Mouse (Mus musculus) spleen, postnatal 4 days (tissue): ENCODE results near the gene Cenps.
A peak's percentile ranks its signal among the peaks of the same experiment; 100 is the strongest.
"Not testable (repeated sequence)": the region's sequence is repeated elsewhere in the genome, so short reads cannot be mapped to it uniquely, and the experiment has no call there.

Source experiments
- DNase-seq, 2 experiments: peaks; one replicate each; pipeline ENCODE4 v3.0.0; 2022; ENCODE audit warnings: low spot score in 2 of 2

Cenps gene

GRCm38 (mm10) chr4:149136982-149137770, at the start of gene Cenps:
TSS of gene Cenps (minus strand) at chr4:149137629.
- peak; percentile 91 to 99 for DNase-seq

DNA sequence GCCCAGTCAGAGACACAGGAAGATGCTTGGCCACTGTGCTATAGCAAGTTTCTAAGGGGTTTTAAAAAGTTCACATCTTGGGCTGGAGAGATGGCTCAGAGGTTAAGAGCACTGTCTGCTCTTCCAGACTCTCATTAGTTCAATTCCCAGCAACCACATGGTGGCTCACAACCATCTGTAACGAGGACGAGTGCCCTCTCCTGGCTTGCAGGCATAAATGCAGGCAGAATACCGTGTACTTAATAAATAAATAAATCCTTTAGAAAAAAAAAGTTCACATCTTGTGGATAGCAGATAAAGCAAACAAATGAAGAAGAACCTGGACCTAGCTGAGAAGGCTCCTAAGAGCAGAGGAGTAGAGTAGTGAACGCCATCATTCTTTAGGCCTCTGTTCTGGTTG, 45.3 kb upstream of the Cenps start:
- no peak for DNase-seq

GRCm38 (mm10) chr4:149182192-149182591, 44.8 kb upstream of the Cenps start:
- DNase-seq, result no peak

GRCm38 (mm10) chr4:149179573-149179972, 42.1 kb upstream of the Cenps start:
- DNase-seq, result no peak

GRCm38 (mm10) chr4:149179160-149179559, 41.7 kb upstream of the Cenps start:
- no peak for DNase-seq

DNA sequence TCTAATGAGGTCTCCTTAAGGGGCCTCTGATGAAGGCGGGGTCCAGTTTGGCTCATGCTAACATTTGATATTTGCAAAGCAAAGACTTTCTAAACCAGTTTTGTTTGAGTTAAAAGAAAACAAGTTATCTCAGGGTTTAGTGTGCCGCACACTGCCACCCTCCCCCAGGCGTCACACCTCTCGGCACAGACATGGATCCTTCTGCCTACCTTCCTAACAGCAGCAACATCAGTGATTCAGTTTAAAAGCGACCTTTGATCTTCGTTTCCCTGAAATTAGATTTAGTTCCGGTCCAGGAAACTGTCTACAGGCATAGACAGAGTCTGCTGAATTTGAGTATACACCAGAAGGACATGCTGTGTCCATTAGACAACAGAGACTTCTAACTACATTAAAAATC, 40.9 kb upstream of the Cenps start:
- DNase-seq, result no peak

DNA sequence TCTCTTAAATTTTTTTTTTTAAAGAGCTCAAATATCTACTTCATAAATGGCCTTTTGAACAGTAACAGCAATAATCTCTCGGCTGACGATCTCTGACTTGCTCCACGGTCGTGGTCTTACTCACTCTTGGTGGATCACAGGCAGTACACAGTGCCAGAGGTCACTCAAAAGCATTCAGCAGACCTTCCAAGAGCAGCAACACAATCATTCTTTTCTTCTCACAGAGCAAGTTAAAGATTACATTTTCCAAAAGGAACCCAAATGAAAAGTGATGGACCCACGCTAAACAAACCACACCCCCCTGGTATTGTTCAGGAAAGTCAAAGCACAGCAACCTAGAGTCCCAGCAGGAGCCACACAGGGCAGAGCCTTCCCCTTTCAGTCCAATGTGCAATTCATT, 39.6 kb upstream of the Cenps start:
- no peak for DNase-seq

GRCm38 (mm10) chr4:149176645-149177044, 39.2 kb upstream of the Cenps start:
- no peak for DNase-seq

- DNase-seq, result no peak
These were observed 36.2 kb upstream of the Cenps start for GRCm38 (mm10) chr4:149173661-149174060.

GRCm38 (mm10) chr4:149172666-149173065, 35.2 kb upstream of the Cenps start:
- DNase-seq, result no peak

- DNase-seq, result no peak
These were observed 34.7 kb upstream of the Cenps start for GRCm38 (mm10) chr4:149172083-149172482.

- DNase-seq, result no peak
These were observed 34.2 kb upstream of the Cenps start for GRCm38 (mm10) chr4:149171581-149171981.

DNA sequence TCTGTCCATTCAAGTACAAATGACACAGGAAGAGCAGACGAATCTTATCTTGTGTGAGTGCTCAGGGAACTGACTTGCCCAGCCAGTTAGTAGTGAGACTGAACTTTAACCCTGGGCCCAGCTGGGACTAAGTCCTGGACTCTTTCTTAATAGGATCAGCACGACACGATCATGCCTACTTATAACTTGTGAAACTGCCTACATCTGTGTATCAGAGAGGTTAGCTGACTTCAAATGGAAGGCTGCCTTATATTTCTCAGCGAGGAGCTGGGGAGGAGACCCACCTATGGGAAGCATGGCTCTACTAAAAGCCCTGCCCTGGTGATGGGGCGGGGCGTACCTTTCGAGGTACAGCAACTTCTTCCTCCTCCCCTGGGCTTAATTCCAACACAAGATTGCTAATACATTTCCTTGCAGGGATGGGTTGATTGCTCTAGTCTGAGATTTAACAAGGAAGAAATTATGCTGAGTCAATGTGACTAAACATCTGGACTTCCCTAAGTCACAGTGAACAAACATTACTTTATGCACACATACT, 33.0 kb upstream of the Cenps start:
- DNase-seq, result no peak

DNA sequence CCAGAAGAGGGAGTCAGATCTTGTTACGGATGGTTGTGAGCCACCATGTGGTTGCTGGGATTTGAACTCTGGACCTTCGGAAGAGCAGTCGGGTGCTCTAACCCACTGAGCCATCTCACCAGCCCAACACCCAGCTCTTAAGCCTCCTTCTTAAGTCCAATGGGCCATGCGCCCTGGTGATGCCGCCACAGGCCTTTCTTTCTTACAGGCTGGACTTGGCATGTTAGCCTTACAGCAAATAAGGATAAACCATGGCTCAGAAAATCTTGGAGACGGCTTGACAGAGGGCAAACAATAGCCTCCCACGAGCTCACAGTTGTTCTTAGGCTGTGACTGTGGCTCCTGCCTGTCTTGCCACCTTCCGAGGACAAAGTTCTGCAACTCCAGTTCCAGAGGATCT, 32.5 kb upstream of the Cenps start:
- not testable (repeated sequence) for DNase-seq

DNA sequence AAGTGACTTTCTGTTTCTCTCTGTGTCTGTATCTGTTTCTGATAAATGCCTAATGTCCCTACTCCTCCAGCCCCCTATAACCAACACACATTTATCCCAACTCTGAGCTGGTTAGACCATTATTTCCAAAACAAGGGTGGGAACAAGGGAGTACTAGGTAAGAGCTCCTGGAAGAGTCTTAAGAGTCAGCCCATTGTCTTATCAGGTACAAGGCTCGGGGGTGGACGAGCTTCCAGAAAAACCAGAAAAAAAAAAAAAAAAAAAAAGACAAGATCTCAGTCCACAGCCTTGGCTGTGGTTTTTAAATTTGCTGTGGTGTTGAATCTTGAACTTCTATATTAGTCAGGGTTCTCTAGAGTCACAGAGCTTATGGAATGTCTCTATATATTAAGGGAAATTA, 30.6 kb upstream of the Cenps start:
- no peak for DNase-seq

- DNase-seq, result peak; percentile 52 to 75
These were observed 29.7 kb upstream of the Cenps start for GRCm38 (mm10) chr4:149166957-149167611.

DNA sequence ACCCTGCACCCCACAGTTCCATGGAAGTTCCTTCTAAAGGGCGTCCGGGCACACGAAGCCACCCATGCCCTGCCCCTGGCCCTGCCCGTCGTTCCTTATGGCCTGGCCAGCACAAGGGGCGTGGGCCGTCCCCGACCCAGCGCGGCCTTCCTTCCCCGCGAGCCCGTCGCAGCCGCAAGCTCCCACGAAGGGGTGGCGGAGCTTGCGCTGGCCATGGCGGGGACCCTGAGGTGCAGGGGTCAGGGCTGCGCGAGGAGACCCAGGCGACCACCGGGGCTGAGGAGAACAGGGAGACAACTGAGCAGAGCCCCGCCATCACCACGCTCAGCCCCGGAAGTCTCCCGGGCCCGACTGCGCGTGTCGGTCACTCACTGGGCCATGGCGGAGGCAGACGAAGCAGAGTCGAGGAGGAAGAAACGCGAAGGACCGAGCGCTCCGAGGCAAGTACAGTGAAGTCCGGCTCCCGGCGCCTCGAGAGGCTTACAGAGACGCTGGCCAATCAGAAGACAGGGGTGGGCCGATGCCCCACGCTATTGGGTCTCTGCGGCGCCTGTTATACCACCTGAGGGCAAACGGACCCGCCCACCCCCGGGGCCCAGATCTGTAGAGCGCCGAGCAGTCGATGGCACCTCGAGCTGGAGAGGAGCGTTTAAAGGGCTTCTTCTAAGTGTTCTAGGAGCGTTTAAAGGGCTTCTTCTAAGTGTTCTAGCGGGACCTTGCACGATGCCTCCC, 29.0 kb upstream of the Cenps start, which contains the start of gene Pgd:
Pgd (minus strand) TSS at position 557 of the 732 bp plus-strand sequence.
- peak; percentile 96 to 97 for DNase-seq

DNA sequence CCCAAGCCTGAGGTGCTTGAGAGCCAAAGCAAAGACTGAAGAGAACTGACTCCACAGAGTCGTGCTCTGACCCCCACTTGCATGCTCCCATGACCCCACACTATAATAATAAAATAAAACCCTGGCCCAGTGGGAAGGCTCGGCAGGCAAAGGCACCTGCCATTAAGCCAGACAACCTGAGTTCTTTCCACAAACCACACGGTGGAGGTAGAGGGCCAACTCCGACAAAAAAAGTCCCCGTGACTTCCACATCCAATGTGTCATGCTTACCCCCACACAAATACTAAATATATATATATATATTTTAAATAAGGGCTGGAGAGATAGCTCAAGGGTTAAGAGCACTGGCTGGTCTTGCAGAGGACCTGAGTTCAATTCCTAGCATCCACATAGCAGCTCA, 26.7 kb upstream of the Cenps start:
- DNase-seq, result no peak

GRCm38 (mm10) chr4:149163196-149163595, 25.8 kb upstream of the Cenps start:
- no peak for DNase-seq

GRCm38 (mm10) chr4:149161166-149161565, 23.7 kb upstream of the Cenps start:
- no peak for DNase-seq

- no peak for DNase-seq
These were observed 22.5 kb upstream of the Cenps start for GRCm38 (mm10) chr4:149159891-149160290.

DNA sequence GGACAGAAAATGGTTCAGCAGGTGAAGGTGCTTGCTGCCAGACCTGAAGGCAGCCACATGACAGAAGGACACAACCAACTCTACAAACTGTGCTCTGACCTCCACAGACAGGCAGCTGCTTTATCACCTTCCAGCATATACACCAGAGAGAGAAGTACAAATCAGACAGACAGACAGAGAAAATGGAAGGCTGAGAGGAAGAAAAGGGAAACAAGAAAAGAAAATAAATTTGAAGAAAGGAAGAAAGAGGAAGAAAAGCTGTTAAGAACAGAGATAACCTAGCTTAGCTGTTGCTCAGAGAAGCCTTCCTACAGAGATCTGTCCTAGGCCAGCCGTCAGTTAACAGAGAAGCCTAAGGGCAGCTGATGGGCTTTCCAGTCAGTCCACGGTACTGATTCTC, 21.8 kb upstream of the Cenps start:
- DNase-seq, result no peak
